Mouse (Mus musculus): ENCODE results near the gene Thsd7a. TPM values are rescaled to one million over a fixed set of nuclear protein-coding genes. Genes with fewer than 3 reads are reported as not detected.

Gene Thsd7a
- polyA plus RNA-seq, 1 experiment from 2014 or later: 53.2 TPM

- no peak overlapping the region for H3K4me3 ChIP-seq (replicated peaks)
- H3K4me1 ChIP-seq (replicated peaks): peaks cover 13% of the 10 kb centered on the region; the same call in 1 of the 2 replicates
- no peak overlapping the region for H3K9ac ChIP-seq (replicated peaks)
- no peak overlapping the region for H3K4me2 ChIP-seq (replicated peaks)
- no peak overlapping the region for H3K27ac ChIP-seq
- H3K36me3 ChIP-seq: no peaks in the 10 kb centered on the region
- ATAC-seq: no peak
- H3K9me3 ChIP-seq: no peaks in the 10 kb centered on the region
- WGBS: 90% methylated on average over 2 of the region's 2 CpGs
- no peaks in the 10 kb centered on the region for H3K27me3 ChIP-seq
Measured at GRCm38 (mm10) chr6:12353573-12353972, 395.6 kb downstream of the Thsd7a start.

DNA sequence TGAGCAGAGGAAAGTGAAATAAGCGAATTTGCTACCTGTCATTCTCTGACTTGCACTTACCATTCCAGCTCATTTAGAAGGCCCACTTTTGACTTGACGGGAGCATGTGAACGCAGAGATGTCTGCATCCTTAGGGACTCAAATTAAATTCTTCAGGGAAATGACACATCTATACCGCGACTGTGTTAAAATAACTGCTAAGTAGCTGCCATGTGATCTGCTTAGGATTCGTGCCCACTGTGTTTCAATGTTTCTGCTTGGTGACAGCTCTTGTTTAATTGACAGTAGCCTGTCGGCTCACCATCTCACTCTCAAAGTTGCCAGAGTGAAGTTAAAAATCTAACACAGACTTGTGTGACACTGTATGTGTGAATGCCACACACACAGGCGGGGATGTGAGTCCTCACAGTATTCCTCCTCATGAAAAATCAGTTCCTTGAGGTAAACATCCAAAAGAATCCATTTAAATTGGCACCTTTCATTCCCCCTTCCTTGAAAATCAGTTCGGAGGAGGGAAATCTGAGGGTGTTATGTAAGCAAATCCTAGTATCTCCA, 397.0 kb downstream of the Thsd7a start:
- H3K4me2 ChIP-seq (replicated peaks): no peak overlapping the region
- WGBS: 74% methylated on average over 9 of the region's 9 CpGs
- ATAC-seq: no peak
- no peak overlapping the region for H3K27ac ChIP-seq
- no peak overlapping the region for H3K4me3 ChIP-seq (replicated peaks)
- no peaks in the 10 kb centered on the region for H3K27me3 ChIP-seq
- no peaks in the 10 kb centered on the region for H3K9me3 ChIP-seq
- H3K36me3 ChIP-seq: no peaks in the 10 kb centered on the region
- H3K9ac ChIP-seq (replicated peaks): no peak overlapping the region
- peaks cover 13% of the 10 kb centered on the region; the same call in 1 of the 2 replicates for H3K4me1 ChIP-seq (replicated peaks)

- Histone ChIP-seq H3K36me3 (no peaks in the 10 kb centered on the region), H3K4me3 (replicated peaks) (no peak overlapping the region), H3K9me3 (no peaks in the 10 kb centered on the region), H3K27me3 (no peaks in the 10 kb centered on the region), H3K4me1 (replicated peaks) (peaks cover 13% of the 10 kb centered on the region; the same call in 1 of the 2 replicates), H3K27ac (no peak overlapping the region), H3K9ac (replicated peaks) (no peak overlapping the region), H3K4me2 (replicated peaks) (no peak overlapping the region)
- 29% methylated on average over 5 of the region's 5 CpGs for WGBS
- ATAC-seq: peak; percentile 46; the same call in 1 of the 2 replicates
Measured at GRCm38 (mm10) chr6:12350753-12351152, 398.5 kb downstream of the Thsd7a start.

- Histone ChIP-seq H3K4me1 (replicated peaks) (peaks cover 13% of the 10 kb centered on the region; the same call in 1 of the 2 replicates), H3K36me3 (no peaks in the 10 kb centered on the region), H3K27ac (no peak overlapping the region), H3K4me2 (replicated peaks) (no peak overlapping the region), H3K9me3 (no peaks in the 10 kb centered on the region), H3K9ac (replicated peaks) (no peak overlapping the region), H3K4me3 (replicated peaks) (no peak overlapping the region), H3K27me3 (no peaks in the 10 kb centered on the region)
- peak; percentile 70; the same call in 1 of the 2 replicates for ATAC-seq
- WGBS: 43% methylated on average over 3 of the region's 3 CpGs
Measured at GRCm38 (mm10) chr6:12349105-12349759, 400.0 kb downstream of the Thsd7a start.

DNA sequence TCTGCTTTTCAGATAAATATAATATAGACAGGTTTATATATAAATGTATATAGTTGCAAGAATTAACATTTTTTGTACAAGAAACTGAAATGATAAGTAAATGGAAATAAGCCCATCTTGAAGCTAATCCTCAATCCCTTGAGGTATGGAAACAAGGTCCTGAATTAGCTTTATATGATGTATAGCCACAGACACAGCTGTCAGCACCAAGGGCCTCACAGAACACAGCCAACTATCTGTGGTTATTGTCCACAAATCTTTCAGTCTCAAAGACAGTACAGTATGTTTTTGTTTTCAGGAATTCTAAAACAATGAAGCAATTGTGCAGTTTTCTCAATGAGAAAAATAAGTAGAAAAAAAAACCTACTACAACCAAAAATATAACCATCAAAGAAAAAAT, 400.5 kb downstream of the Thsd7a start:
- Histone ChIP-seq H3K4me2 (replicated peaks) (no peak overlapping the region), H3K4me3 (replicated peaks) (no peak overlapping the region), H3K36me3 (no peaks in the 10 kb centered on the region), H3K9me3 (no peaks in the 10 kb centered on the region), H3K9ac (replicated peaks) (no peak overlapping the region), H3K27me3 (no peaks in the 10 kb centered on the region), H3K4me1 (replicated peaks) (peaks cover 13% of the 10 kb centered on the region; the same call in 1 of the 2 replicates), H3K27ac (no peak overlapping the region)
- no peak for ATAC-seq

DNA sequence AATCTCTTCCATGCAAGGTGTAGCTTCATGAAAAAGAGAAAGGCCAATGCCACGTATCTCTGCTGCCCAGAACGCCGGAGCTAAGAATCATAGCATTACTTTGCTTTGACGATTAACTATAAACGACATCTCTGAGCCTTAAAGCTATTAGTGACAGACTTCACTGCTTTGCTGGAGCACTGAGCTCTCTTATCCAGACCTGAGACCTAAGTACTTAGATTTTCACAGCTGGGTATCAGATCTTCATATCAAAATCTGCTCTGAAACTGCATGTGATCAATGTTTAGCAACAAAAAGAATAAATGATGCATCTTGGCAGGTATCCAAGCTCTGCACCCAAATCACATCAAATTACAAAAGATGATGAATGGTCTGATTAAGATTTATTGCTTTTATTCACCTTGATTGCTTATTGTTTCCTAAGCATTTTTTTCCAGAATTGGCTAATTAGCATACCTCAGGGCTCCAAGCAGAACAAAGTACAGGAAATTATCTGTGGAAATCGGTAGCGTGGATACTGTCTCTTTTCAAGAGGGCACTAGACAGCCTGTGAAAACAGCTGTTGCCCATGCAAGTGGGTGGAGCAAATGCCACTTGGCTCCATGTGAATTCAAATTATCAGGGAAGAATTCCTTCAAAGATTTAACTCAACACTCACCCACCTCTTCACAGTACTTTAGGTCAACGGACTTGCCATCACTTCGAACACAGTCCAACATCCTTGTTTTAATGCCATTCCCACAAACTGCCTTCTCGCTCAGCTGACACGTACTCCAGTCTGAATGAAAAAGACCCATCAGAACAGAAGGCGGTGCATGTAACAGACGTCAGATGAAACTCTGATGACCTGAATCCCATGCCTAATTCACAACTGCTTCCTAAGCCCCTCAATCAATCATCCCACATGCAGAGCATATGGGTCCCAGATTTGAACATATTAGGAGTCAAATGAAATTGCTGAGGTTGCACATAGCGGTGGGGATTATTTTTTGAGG, 412.3 kb downstream of the Thsd7a start:
- Histone ChIP-seq H3K9ac (replicated peaks) (no peak overlapping the region), H3K27me3 (no peaks in the 10 kb centered on the region), H3K36me3 (peaks cover 11% of the 10 kb centered on the region; the same call in 1 of the 2 replicates), H3K4me3 (replicated peaks) (no peak overlapping the region), H3K27ac (0 out of 2 replicates have a peak overlapping the region, but pooled peaks have one; percentile 48), H3K4me2 (replicated peaks) (no peak overlapping the region), H3K4me1 (replicated peaks) (peaks cover 16% of the 10 kb centered on the region), H3K9me3 (no peaks in the 10 kb centered on the region)
- ATAC-seq: peak; percentile 81
- WGBS: 53% methylated on average over 14 of the region's 14 CpGs

GRCm38 (mm10) chr6:12315070-12315909, 433.9 kb downstream of the Thsd7a start:
- peaks cover 8% of the 10 kb centered on the region for H3K36me3 ChIP-seq
- H3K4me3 ChIP-seq (replicated peaks): no peak overlapping the region
- H3K9me3 ChIP-seq: no peaks in the 10 kb centered on the region
- WGBS: 62% methylated on average over 7 of the region's 7 CpGs
- H3K9ac ChIP-seq (replicated peaks): no peak overlapping the region
- no peaks in the 10 kb centered on the region for H3K4me1 ChIP-seq (replicated peaks)
- H3K27ac ChIP-seq: no peak overlapping the region
- ATAC-seq: peak; percentile 66
- no peak overlapping the region for H3K4me2 ChIP-seq (replicated peaks)
- no peaks in the 10 kb centered on the region for H3K27me3 ChIP-seq

- Histone ChIP-seq H3K9me3 (peaks cover 5% of the 10 kb centered on the region; the same call in 1 of the 2 replicates), H3K27ac (no peak overlapping the region), H3K27me3 (no peaks in the 10 kb centered on the region), H3K4me2 (replicated peaks) (no peak overlapping the region), H3K4me1 (replicated peaks) (no peaks in the 10 kb centered on the region), H3K36me3 (no peaks in the 10 kb centered on the region), H3K4me3 (replicated peaks) (no peak overlapping the region), H3K9ac (replicated peaks) (no peak overlapping the region)
- WGBS: 94% methylated on average over 2 of the region's 2 CpGs
- ATAC-seq: no peak
Measured at GRCm38 (mm10) chr6:12307502-12307901, 441.7 kb downstream of the Thsd7a start.

DNA sequence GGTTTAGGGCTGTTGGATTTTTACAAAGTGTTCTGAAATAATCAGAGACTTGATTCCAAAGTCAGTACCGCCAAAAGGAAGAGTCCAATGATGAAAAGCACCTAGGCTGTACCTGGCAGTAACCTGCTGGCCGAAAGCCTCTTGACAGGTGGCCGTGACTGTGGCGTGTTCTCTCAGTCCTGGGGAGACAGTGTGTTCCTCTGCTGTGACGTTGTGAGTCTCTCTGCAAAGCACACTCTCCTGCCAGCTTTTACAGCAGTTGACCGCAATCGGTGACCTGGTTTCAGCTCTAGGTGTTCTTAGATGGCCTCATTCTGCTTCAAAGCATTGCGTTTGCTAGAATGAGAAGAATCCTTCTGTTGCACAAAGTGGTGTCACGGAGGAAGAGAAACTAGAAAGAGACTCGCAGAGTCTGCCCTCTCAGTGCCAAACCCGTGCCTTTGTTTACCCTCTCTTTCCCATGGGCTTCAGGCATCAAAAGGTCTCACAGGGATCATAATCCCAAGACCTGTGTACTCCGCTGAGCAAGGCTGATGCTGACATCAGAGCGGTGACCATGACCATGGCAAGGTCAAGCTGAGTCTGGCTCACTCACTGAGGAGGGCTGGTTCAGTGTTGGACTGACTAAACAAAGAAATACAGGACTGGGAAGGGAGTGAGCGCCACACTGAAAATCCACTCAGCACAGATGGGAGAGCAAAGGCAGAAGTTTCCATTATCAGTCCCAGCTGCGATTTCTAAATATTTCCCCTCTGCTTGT, 486.4 kb downstream of the Thsd7a start:
- Histone ChIP-seq H3K27me3 (no peaks in the 10 kb centered on the region), H3K4me3 (replicated peaks) (no peak overlapping the region), H3K4me1 (replicated peaks) (peaks cover 22% of the 10 kb centered on the region), H3K36me3 (no peaks in the 10 kb centered on the region), H3K9me3 (no peaks in the 10 kb centered on the region), H3K9ac (replicated peaks) (no peak overlapping the region), H3K4me2 (replicated peaks) (no peak overlapping the region), H3K27ac (no peak overlapping the region)
- WGBS: 85% methylated on average over 15 of the region's 15 CpGs
- no peak for ATAC-seq

Measured in midbrain, embryonic 13.5 days (tissue).